Mouse (Mus musculus) forebrain, embryonic 15.5 days (tissue): ENCODE measurements at regions not wholly inside any gene's neighbourhood (a gene's known extent, or its start where the extent isn't known, plus 50 kb on each side); places are given as distances from the start of the nearest gene placed in this dataset.

Experiments
- ATAC-seq: fragments of 200-750 bp; cut with Nextera tagmentation; replicated peaks from 2 replicates; pipeline ENCODE4 v1.8.0; 2017; ENCODE audit warnings: mild to moderate bottlenecking, moderate TSS enrichment, moderate library complexity
- H3K27ac ChIP-seq: fragments of 300-500 bp; sonication (generic); replicated peaks from 2 replicates; pipeline ENCODE4 v1.5.1; 2015; ENCODE audit warnings: mild to moderate bottlenecking, inconsistent platforms
- H3K27me3 ChIP-seq: fragments of 300-500 bp; sonication (generic); 2 replicates; pipeline ENCODE4 v1.6.1; 2015; ENCODE audit warnings: inconsistent platforms
- H3K36me3 ChIP-seq: fragments of 300-500 bp; sonication (generic); 2 replicates; pipeline ENCODE4 v1.6.1; 2015; ENCODE audit warnings: mild to moderate bottlenecking, inconsistent platforms
- H3K4me1 ChIP-seq: fragments of 300-500 bp; sonication (generic); 2 replicates; pipeline ENCODE4 v1.6.1; 2015; ENCODE audit warnings: inconsistent platforms
- H3K4me2 ChIP-seq: fragments of 300-500 bp; sonication (generic); replicated peaks from 2 replicates; pipeline ENCODE4 v1.6.1; 2015; ENCODE audit warnings: mild to moderate bottlenecking, inconsistent platforms
- H3K4me3 ChIP-seq: fragments of 300-500 bp; sonication (generic); 2 replicates; pipeline ENCODE4 v1.5.1; 2015; ENCODE audit warnings: mild to moderate bottlenecking, inconsistent platforms
- H3K9ac ChIP-seq: fragments of 300-500 bp; sonication (generic); replicated peaks from 2 replicates; pipeline ENCODE4 v1.6.1; 2015; ENCODE audit warnings: mild to moderate bottlenecking, inconsistent platforms
- H3K9me3 ChIP-seq: fragments of 300-500 bp; sonication (generic); 2 replicates; pipeline ENCODE4 v1.6.1; 2016; ENCODE audit warnings: inconsistent platforms
- WGBS: fragments of 180-500 bp; shearing (Covaris S2); methylation state at CpG from one replicate; pipeline ENCODE4 v1.1.7; 2015; ENCODE audit warnings: mixed read lengths; 5-methylcytosine and 5-hydroxymethylcytosine counted together

GRCm38 (mm10) chr15:25000171-25000570 lies 413.4 kb downstream of the Basp1 start:
- Histone ChIP-seq H3K4me3 (no peak overlapping the region), H3K4me1 (no peaks in the 10 kb centered on the region), H3K27me3 (no peaks in the 10 kb centered on the region), H3K4me2 (no peak overlapping the region), H3K9me3 (no peaks in the 10 kb centered on the region), H3K9ac (no peak overlapping the region), H3K27ac (no peak overlapping the region), H3K36me3 (no peaks in the 10 kb centered on the region)
- no peak for ATAC-seq
- 87% methylated on average over 3 of the region's 3 CpGs for WGBS

GRCm38 (mm10) chr15:24993325-24993673 lies 420.3 kb downstream of the Basp1 start:
- H3K27me3 ChIP-seq = no peaks in the 10 kb centered on the region
- H3K9ac ChIP-seq = no peak overlapping the region
- H3K4me2 ChIP-seq = no peak overlapping the region
- 79% methylated on average over 2 of the region's 2 CpGs for WGBS
- peaks cover 8% of the 10 kb centered on the region for H3K4me1 ChIP-seq
- no peak overlapping the region; the same call in 1 of the 2 replicates for H3K27ac ChIP-seq
- peak; percentile 15; the same call in 1 of the 2 replicates for ATAC-seq
- no peak overlapping the region for H3K4me3 ChIP-seq
- H3K9me3 ChIP-seq = no peaks in the 10 kb centered on the region
- no peaks in the 10 kb centered on the region for H3K36me3 ChIP-seq

GRCm38 (mm10) chr15:24992665-24993324 lies 420.8 kb downstream of the Basp1 start:
- H3K27me3 ChIP-seq = no peaks in the 10 kb centered on the region
- H3K9ac ChIP-seq = no peak overlapping the region
- H3K9me3 ChIP-seq = no peaks in the 10 kb centered on the region
- no peak overlapping the region for H3K4me3 ChIP-seq
- no peak overlapping the region for H3K4me2 ChIP-seq
- peaks cover 8% of the 10 kb centered on the region for H3K4me1 ChIP-seq
- ATAC-seq = peak; percentile 53
- WGBS = 71% methylated on average over 14 of the region's 14 CpGs
- H3K36me3 ChIP-seq = no peaks in the 10 kb centered on the region
- peak overlapping the region; percentile 47; the same call in 1 of the 2 replicates for H3K27ac ChIP-seq

GRCm38 (mm10) chr15:24990082-24990786 lies 423.3 kb downstream of the Basp1 start:
- H3K4me3 ChIP-seq = no peak overlapping the region
- 44% methylated on average over 5 of the region's 5 CpGs for whole genome bisulfite sequencing
- no peak overlapping the region for H3K4me2 ChIP-seq
- no peaks in the 10 kb centered on the region for H3K36me3 ChIP-seq
- 0 out of 2 replicates have a peak, but pooled peaks have one; percentile 30 for ATAC-seq
- H3K27ac ChIP-seq = no peak overlapping the region
- H3K9ac ChIP-seq = no peak overlapping the region
- H3K4me1 ChIP-seq = peaks cover 8% of the 10 kb centered on the region
- no peaks in the 10 kb centered on the region for H3K9me3 ChIP-seq
- H3K27me3 ChIP-seq = no peaks in the 10 kb centered on the region

GRCm38 (mm10) chr15:24980841-24981240 lies 432.7 kb downstream of the Basp1 start:
- no peak for ATAC-seq
- H3K36me3 ChIP-seq = no peaks in the 10 kb centered on the region
- H3K9me3 ChIP-seq = no peaks in the 10 kb centered on the region
- no peaks in the 10 kb centered on the region for H3K4me1 ChIP-seq
- H3K4me3 ChIP-seq = no peak overlapping the region
- H3K4me2 ChIP-seq = no peak overlapping the region
- 52% methylated on average over 4 of the region's 4 CpGs for WGBS
- H3K27ac ChIP-seq = no peak overlapping the region
- H3K9ac ChIP-seq = no peak overlapping the region
- H3K27me3 ChIP-seq = no peaks in the 10 kb centered on the region

GRCm38 (mm10) chr15:24972020-24972419 lies 441.5 kb downstream of the Basp1 start:
- Histone ChIP-seq H3K4me2 (no peak overlapping the region), H3K36me3 (no peaks in the 10 kb centered on the region), H3K27me3 (no peaks in the 10 kb centered on the region), H3K9me3 (no peaks in the 10 kb centered on the region), H3K9ac (no peak overlapping the region), H3K27ac (no peak overlapping the region), H3K4me3 (no peak overlapping the region), H3K4me1 (peaks cover 13% of the 10 kb centered on the region)
- 80% methylated on average over 5 of the region's 5 CpGs for WGBS
- no peak for ATAC-seq

- Histone ChIP-seq H3K9ac (no peak overlapping the region), H3K4me3 (no peak overlapping the region), H3K27ac (peak overlapping the region; percentile 48), H3K4me1 (peaks cover 13% of the 10 kb centered on the region), H3K9me3 (no peaks in the 10 kb centered on the region), H3K4me2 (no peak overlapping the region), H3K36me3 (no peaks in the 10 kb centered on the region), H3K27me3 (no peaks in the 10 kb centered on the region)
- ATAC-seq = peak; percentile 80
- 37% methylated on average over 2 of the region's 2 CpGs for WGBS
Observed at GRCm38 (mm10) chr15:24969391-24969812, 444.2 kb downstream of the Basp1 start.

- 80% methylated on average over 7 of the region's 7 CpGs for WGBS
- ATAC-seq = peak; percentile 23; the same call in 1 of the 2 replicates
- Histone ChIP-seq H3K27ac (peak overlapping the region; percentile 48; the same call in 1 of the 2 replicates), H3K9ac (no peak overlapping the region), H3K9me3 (no peaks in the 10 kb centered on the region), H3K36me3 (no peaks in the 10 kb centered on the region), H3K4me2 (no peak overlapping the region), H3K27me3 (no peaks in the 10 kb centered on the region), H3K4me1 (peaks cover 13% of the 10 kb centered on the region), H3K4me3 (no peak overlapping the region)
Observed at GRCm38 (mm10) chr15:24968636-24969317, 444.8 kb downstream of the Basp1 start.

GRCm38 (mm10) chr15:24929742-24930141 lies 483.8 kb downstream of the Basp1 start:
- Histone ChIP-seq H3K9me3 (no peaks in the 10 kb centered on the region), H3K27ac (no peak overlapping the region), H3K4me3 (no peak overlapping the region), H3K36me3 (no peaks in the 10 kb centered on the region), H3K4me2 (no peak overlapping the region), H3K4me1 (no peaks in the 10 kb centered on the region), H3K9ac (no peak overlapping the region), H3K27me3 (no peaks in the 10 kb centered on the region)
- ATAC-seq = peak; percentile 53
- 53% methylated on average over 2 of the region's 2 CpGs for WGBS

- Histone ChIP-seq H3K36me3 (no peaks in the 10 kb centered on the region), H3K4me3 (no peak overlapping the region), H3K9me3 (no peaks in the 10 kb centered on the region), H3K4me1 (no peaks in the 10 kb centered on the region), H3K27ac (no peak overlapping the region), H3K4me2 (no peak overlapping the region), H3K9ac (no peak overlapping the region), H3K27me3 (no peaks in the 10 kb centered on the region)
- 80% methylated on average over 1 of the region's 1 CpGs for WGBS
- no peak for ATAC-seq
Observed at GRCm38 (mm10) chr15:24911866-24912265, 501.7 kb downstream of the Basp1 start.

GRCm38 (mm10) chr15:24911466-24911865 lies 502.1 kb downstream of the Basp1 start:
- no peak overlapping the region for H3K27ac ChIP-seq
- no peaks in the 10 kb centered on the region for H3K27me3 ChIP-seq
- H3K36me3 ChIP-seq = no peaks in the 10 kb centered on the region

GRCm38 (mm10) chr15:24906957-24907356 lies 506.6 kb downstream of the Basp1 start:
- Histone ChIP-seq H3K4me2 (no peak overlapping the region), H3K36me3 (no peaks in the 10 kb centered on the region), H3K4me3 (no peak overlapping the region), H3K4me1 (no peaks in the 10 kb centered on the region), H3K9ac (no peak overlapping the region), H3K9me3 (no peaks in the 10 kb centered on the region), H3K27me3 (no peaks in the 10 kb centered on the region), H3K27ac (peak overlapping the region; percentile 29)
- 51% methylated on average over 4 of the region's 4 CpGs for WGBS
- peak; percentile 93 for ATAC-seq

More at GRCm38 (mm10) chr15:24911466-24911865, 502.1 kb downstream of the Basp1 start:
- H3K4me2 ChIP-seq = no peak overlapping the region
- no peak overlapping the region for H3K4me3 ChIP-seq
- no peak for ATAC-seq
- no peaks in the 10 kb centered on the region for H3K9me3 ChIP-seq
- no peaks in the 10 kb centered on the region for H3K4me1 ChIP-seq
- WGBS = 71% methylated on average over 1 of the region's 1 CpGs
- H3K9ac ChIP-seq = no peak overlapping the region
